Mouse (Mus musculus) embryonic fibroblast, embryonic 13.5 days (primary cell): Measurements from ENCODE around the gene Tsks.

Source experiments
- CTCF ChIP-seq: IDR thresholded peaks from 2 replicates; pipeline ENCODE4 v1.5.1; 2011; ENCODE audit warnings: mild to moderate bottlenecking, control low read depth, low read length, moderate library complexity, borderline replicate concordance; ENCODE audit not compliant: insufficient read depth
- POLR2A ChIP-seq: IDR thresholded peaks from 2 replicates; pipeline ENCODE4 v1.6.1; 2011; ENCODE audit warnings: low read depth, mild to moderate bottlenecking, control low read depth, low read length, moderate library complexity

GRCm38 (mm10) chr7:44986879-44987718 lies 44.1 kb downstream of the Tsks start:
- TF ChIP-seq POLR2A (peak; percentile 82), CTCF (no peak)
